Mouse (Mus musculus) urinary bladder, adult 18-20 months (tissue): ENCODE data around the gene Gpr1.

Experiments
- DNase-seq, 2 experiments: peaks; one replicate each; pipeline ENCODE4 v3.0.0; 2022; ENCODE audit warnings: low spot score in 2 of 2, mixed read lengths in 2 of 2

Gene Gpr1

GRCm38 (mm10) chr1:63214271-63214558, at the start of gene Gpr1:
Gene Gpr1, minus strand, starts transcription at chr1:63214543.
- no peak for DNase-seq

GRCm38 (mm10) chr1:63263671-63264070, 49.3 kb upstream of the Gpr1 start:
- no peak for DNase-seq

- DNase-seq: no peak
Observed at GRCm38 (mm10) chr1:63261041-63261590, 46.8 kb upstream of the Gpr1 start.

GRCm38 (mm10) chr1:63260742-63261033, 46.3 kb upstream of the Gpr1 start:
- DNase-seq: no peak

- no peak for DNase-seq
Observed at GRCm38 (mm10) chr1:63259916-63260741, 45.8 kb upstream of the Gpr1 start.

- no peak for DNase-seq
Observed at GRCm38 (mm10) chr1:63259271-63259830, 45.0 kb upstream of the Gpr1 start.

GRCm38 (mm10) chr1:63258501-63258900, 44.2 kb upstream of the Gpr1 start:
- DNase-seq: no peak

- no peak for DNase-seq
Observed at GRCm38 (mm10) chr1:63256083-63256482, 41.7 kb upstream of the Gpr1 start.

GRCm38 (mm10) chr1:63255101-63255500, 40.8 kb upstream of the Gpr1 start:
- DNase-seq: no peak

GRCm38 (mm10) chr1:63253291-63253690, 38.9 kb upstream of the Gpr1 start:
- DNase-seq: no peak

- DNase-seq: no peak
Observed at GRCm38 (mm10) chr1:63252351-63253209, 38.2 kb upstream of the Gpr1 start.

GRCm38 (mm10) chr1:63249261-63249660, 34.9 kb upstream of the Gpr1 start:
- DNase-seq: no peak

GRCm38 (mm10) chr1:63248360-63248851, 34.1 kb upstream of the Gpr1 start:
- DNase-seq: peak in 1 of 2 experiments; percentile 19

GRCm38 (mm10) chr1:63247831-63248359, 33.6 kb upstream of the Gpr1 start:
- DNase-seq: no peak

GRCm38 (mm10) chr1:63246862-63247521, 32.6 kb upstream of the Gpr1 start:
- DNase-seq: no peak

GRCm38 (mm10) chr1:63243854-63244253, 29.5 kb upstream of the Gpr1 start:
- no peak for DNase-seq

GRCm38 (mm10) chr1:63239751-63240150, 25.4 kb upstream of the Gpr1 start:
- no peak for DNase-seq

GRCm38 (mm10) chr1:63239305-63239704, 25.0 kb upstream of the Gpr1 start:
- no peak for DNase-seq

GRCm38 (mm10) chr1:63237371-63237770, 23.0 kb upstream of the Gpr1 start:
- no peak for DNase-seq

GRCm38 (mm10) chr1:63227241-63227640, 12.9 kb upstream of the Gpr1 start:
- no peak for DNase-seq

GRCm38 (mm10) chr1:63225890-63226289, 11.5 kb upstream of the Gpr1 start:
- no peak for DNase-seq

- DNase-seq: no peak
Observed at GRCm38 (mm10) chr1:63225009-63225408, 10.7 kb upstream of the Gpr1 start.
